Mouse (Mus musculus): ENCODE data around the gene Tmem132b.
A peak's percentile ranks its signal among the peaks of the same experiment; 100 is the strongest.

Tmem132b gene

GRCm38 (mm10) chr5:125794318-125794717, 262.7 kb downstream of the Tmem132b start:
- no peak for DNase-seq

GRCm38 (mm10) chr5:125799622-125800021, 268.0 kb downstream of the Tmem132b start:
- DNase-seq, result no peak

GRCm38 (mm10) chr5:125800025-125800424, 268.5 kb downstream of the Tmem132b start:
- peak; percentile 0 for DNase-seq

DNA sequence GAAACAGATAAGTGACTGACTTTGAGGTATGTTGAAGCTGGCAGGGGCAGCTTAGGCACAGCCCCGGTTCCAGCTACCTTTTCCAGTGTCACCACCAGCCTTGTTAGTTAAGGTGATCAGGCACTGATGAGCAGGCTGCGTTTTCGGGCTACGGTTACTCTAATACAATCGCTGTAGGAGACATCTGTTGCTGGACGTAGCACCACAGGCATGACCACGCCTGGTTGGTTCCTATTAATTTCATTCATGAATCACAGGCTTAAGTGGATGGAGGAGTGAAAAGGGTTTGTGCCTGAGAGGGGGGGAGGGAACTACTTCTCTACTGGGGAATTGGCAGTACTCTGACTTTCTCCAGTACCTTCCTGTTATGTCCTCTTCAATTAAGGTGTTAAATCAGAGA, 271.2 kb downstream of the Tmem132b start:
- DNase-seq, result no peak

DNA sequence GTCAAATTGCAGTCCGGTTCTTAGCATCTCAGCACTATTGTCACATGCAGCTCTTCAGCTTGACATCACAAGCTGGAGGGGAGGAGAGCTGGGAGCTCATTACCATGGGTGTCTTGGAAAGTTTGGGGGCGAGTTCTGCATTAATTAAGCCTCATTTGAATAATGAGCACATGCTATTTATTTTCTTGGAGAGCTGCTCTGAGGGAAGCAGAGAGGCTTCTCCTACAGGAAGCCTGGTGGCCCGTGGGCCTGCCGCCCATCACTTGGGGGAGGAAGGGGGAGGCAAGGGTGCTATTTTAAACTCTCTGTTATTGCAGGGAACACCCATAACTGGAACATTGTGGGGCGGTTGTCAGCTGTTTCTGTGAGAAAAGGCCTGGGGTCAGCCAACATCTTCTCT, 273.8 kb downstream of the Tmem132b start:
- no peak for DNase-seq

- DNase-seq, result no peak
These were observed 276.3 kb downstream of the Tmem132b start for GRCm38 (mm10) chr5:125807861-125808260.

DNA sequence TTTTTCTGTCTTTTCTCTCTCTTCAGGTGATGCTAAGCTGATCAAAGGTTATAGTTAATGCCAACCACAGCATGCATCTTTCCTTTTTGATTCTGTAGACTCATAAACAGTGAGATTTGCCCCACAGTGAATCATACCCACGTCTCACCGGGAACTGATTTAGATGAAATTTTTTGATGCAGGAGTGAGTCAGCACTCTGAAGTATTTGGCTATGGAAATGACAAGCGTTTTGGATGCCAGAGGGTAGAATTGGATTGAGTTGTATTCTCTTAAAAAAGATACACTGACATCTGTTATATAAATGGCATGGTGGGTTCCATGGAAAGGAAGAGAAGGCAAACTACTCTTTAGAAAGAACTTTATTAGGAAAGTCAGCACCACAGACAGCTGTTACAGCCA, 297.8 kb downstream of the Tmem132b start:
- DNase-seq, result no peak

DNA sequence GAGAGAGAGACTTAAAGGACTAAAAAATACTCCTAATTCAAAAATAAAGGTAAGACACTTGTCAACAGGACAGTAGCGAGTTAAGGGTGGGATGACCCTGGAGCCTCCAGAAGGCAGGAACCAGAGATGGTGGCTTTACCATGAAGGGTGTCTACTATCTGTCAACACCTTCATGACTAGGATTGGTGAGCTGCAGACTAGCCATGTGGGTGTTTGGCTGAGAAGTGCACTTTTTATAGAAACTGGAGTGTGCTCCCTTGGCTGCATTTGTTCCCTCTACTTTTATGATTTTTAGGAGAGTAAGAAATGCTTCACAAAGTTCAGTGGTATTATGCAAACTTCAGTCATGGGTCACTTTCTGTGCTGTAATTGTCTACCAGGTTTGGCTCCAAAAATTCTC, 304.3 kb downstream of the Tmem132b start:
- no peak for DNase-seq

- no peak for DNase-seq
These were observed 305.2 kb downstream of the Tmem132b start for GRCm38 (mm10) chr5:125836761-125837160.

All from cerebellum, adult 11 months (tissue).